Mouse (Mus musculus): ENCODE results near the gene Gdpd5. TPM values are rescaled to one million over a fixed set of nuclear protein-coding genes. Genes with fewer than 3 reads are reported as not detected.
"Not testable (repeated sequence)": the region's sequence is repeated elsewhere in the genome, so short reads cannot be mapped to it uniquely, and the experiment has no call there.

Gene Gdpd5
- total RNA-seq, 2 experiments from 2014 or later, result 40.9 to 43.1 TPM

- no peak for DNase-seq
- intact Hi-C loops (cut with DNase I), result loop anchor here (5.0 kb wide), 1 partner anchor 110 kb away; no protein-coding TSS in a partner anchor
Observed at GRCm38 (mm10) chr7:99362137-99362536, 19.1 kb upstream of the Gdpd5 start.

- peak; percentile 82 to 87 for DNase-seq
- intact Hi-C loops (cut with DNase I), result loop anchor here (1.0 kb wide), 1 partner anchor 33 kb away; no protein-coding TSS in a partner anchor
Observed at GRCm38 (mm10) chr7:99365069-99365468, 16.1 kb upstream of the Gdpd5 start.

- intact Hi-C loops (cut with DNase I), result no loop called here
- DNase-seq, result no peak
Observed at GRCm38 (mm10) chr7:99366716-99367115, 14.5 kb upstream of the Gdpd5 start.

- intact Hi-C loops (cut with DNase I), result loop anchor here (10.0 kb wide), 1 partner anchor 180 kb away; no protein-coding TSS in a partner anchor
- not testable (repeated sequence) for DNase-seq
Observed at GRCm38 (mm10) chr7:99374325-99374724, 6.9 kb upstream of the Gdpd5 start.

GRCm38 (mm10) chr7:99375455-99375854 is 5.8 kb upstream of the Gdpd5 start:
- intact Hi-C loops (cut with DNase I), result loop anchor here (1.0 to 10.0 kb wide), 2 partner anchors 75 to 179 kb away; no protein-coding TSS in a partner anchor
- DNase-seq, result peak; percentile 77 to 88

- DNase-seq, result no peak
- intact Hi-C loops (cut with DNase I), result loop anchor here (10.0 kb wide), 1 partner anchor 176 kb away; no protein-coding TSS in a partner anchor
Observed at GRCm38 (mm10) chr7:99378870-99379269, 2.3 kb upstream of the Gdpd5 start.

- intact Hi-C loops (cut with DNase I), result no loop called here
- peak in 1 of 2 experiments; percentile 38 for DNase-seq
Observed at GRCm38 (mm10) chr7:99380491-99381213, 562 bp upstream of the Gdpd5 start.

GRCm38 (mm10) chr7:99382088-99383000 is 1.1 kb downstream of the Gdpd5 start:
- DNase-seq, result peak in 1 of 2 experiments; percentile 37
- intact Hi-C loops (cut with DNase I), result no loop called here

GRCm38 (mm10) chr7:99383246-99383645 is 2.0 kb downstream of the Gdpd5 start:
- DNase-seq, result no peak
- intact Hi-C loops (cut with DNase I), result no loop called here

- intact Hi-C loops (cut with DNase I), result loop anchor here (2.0 kb wide), 1 partner anchor 27 kb away; no protein-coding TSS in a partner anchor
- DNase-seq, result peak; percentile 68 to 72
Observed at GRCm38 (mm10) chr7:99384101-99384611, 2.9 kb downstream of the Gdpd5 start.

- DNase-seq, result peak; percentile 58 to 70
- intact Hi-C loops (cut with DNase I), result no loop called here
Observed at GRCm38 (mm10) chr7:99386030-99386429, 4.8 kb downstream of the Gdpd5 start.

- DNase-seq, result no peak
- intact Hi-C loops (cut with DNase I), result no loop called here
Observed at GRCm38 (mm10) chr7:99386811-99387210, 5.6 kb downstream of the Gdpd5 start.

- no peak for DNase-seq
- intact Hi-C loops (cut with DNase I), result no loop called here
Observed at GRCm38 (mm10) chr7:99387356-99387755, 6.1 kb downstream of the Gdpd5 start.

- intact Hi-C loops (cut with DNase I), result no loop called here
- no peak for DNase-seq
Observed at GRCm38 (mm10) chr7:99390559-99390958, 9.3 kb downstream of the Gdpd5 start.

GRCm38 (mm10) chr7:99392696-99393095 is 11.5 kb downstream of the Gdpd5 start:
- DNase-seq, result no peak
- intact Hi-C loops (cut with DNase I), result no loop called here

- intact Hi-C loops (cut with DNase I), result no loop called here
Observed at GRCm38 (mm10) chr7:99393711-99394325, 12.6 kb downstream of the Gdpd5 start.

GRCm38 (mm10) chr7:99395385-99395784 is 14.2 kb downstream of the Gdpd5 start:
- DNase-seq, result no peak
- intact Hi-C loops (cut with DNase I), result no loop called here

More at GRCm38 (mm10) chr7:99393711-99394325, 12.6 kb downstream of the Gdpd5 start:
- DNase-seq, result no peak

GRCm38 (mm10) chr7:99395908-99396616 is 14.8 kb downstream of the Gdpd5 start:
- peak in 1 of 2 experiments; percentile 53 for DNase-seq
- intact Hi-C loops (cut with DNase I), result no loop called here

GRCm38 (mm10) chr7:99396994-99397659 is 15.9 kb downstream of the Gdpd5 start:
- peak; percentile 71 to 80 for DNase-seq
- intact Hi-C loops (cut with DNase I), result no loop called here

Measured in heart, postnatal 10 days (tissue).